Mouse (Mus musculus) midbrain, embryonic 12.5 days (tissue): Measurements from ENCODE around the gene Cfap70. TPM values are rescaled to one million over a fixed set of nuclear protein-coding genes. Genes with fewer than 3 reads are reported as not detected.

ENCODE experiments used
- ATAC-seq: fragments of 200-750 bp; cut with Nextera tagmentation; 2 replicates; pipeline ENCODE4 v1.8.0; 2017; ENCODE audit warnings: low read depth, moderate TSS enrichment, moderate library complexity; ENCODE audit not compliant: low FRiP score
- H3K27ac ChIP-seq: fragments of 300-500 bp; sonication (generic); replicated peaks from 2 replicates; pipeline ENCODE4 v1.5.1; 2016; ENCODE audit warnings: mild to moderate bottlenecking
- H3K27me3 ChIP-seq: fragments of 300-500 bp; sonication (generic); 2 replicates; pipeline ENCODE4 v1.6.1; 2016; ENCODE audit warnings: mild to moderate bottlenecking
- H3K36me3 ChIP-seq: fragments of 300-500 bp; sonication (generic); 2 replicates; pipeline ENCODE4 v1.6.1; 2016
- H3K4me1 ChIP-seq: fragments of 300-500 bp; sonication (generic); 2 replicates; pipeline ENCODE4 v1.6.1; 2016
- H3K4me2 ChIP-seq: fragments of 300-500 bp; sonication (generic); replicated peaks from 2 replicates; pipeline ENCODE4 v1.6.1; 2016; ENCODE audit warnings: mild to moderate bottlenecking, moderate library complexity
- H3K4me3 ChIP-seq: fragments of 300-500 bp; sonication (generic); 2 replicates; pipeline ENCODE4 v1.5.1; 2016; ENCODE audit warnings: mild to moderate bottlenecking
- H3K9ac ChIP-seq: fragments of 300-500 bp; sonication (generic); replicated peaks from 2 replicates; pipeline ENCODE4 v1.6.1; 2016; ENCODE audit warnings: mild to moderate bottlenecking, moderate library complexity
- H3K9me3 ChIP-seq: fragments of 300-500 bp; sonication (generic); 2 replicates; pipeline ENCODE4 v1.6.1; 2016; ENCODE audit warnings: mild to moderate bottlenecking
- WGBS: fragments of 180-500 bp; shearing (Covaris S2); methylation state at CpG from one replicate; pipeline ENCODE4 v1.1.7; 2016; 5-methylcytosine and 5-hydroxymethylcytosine counted together
- polyA plus RNA-seq: library from polyadenylated mRNA; unstranded; fragments of >200 nt; fragmentation: Nextera tagmentation; extraction: Ambion mirVana; gene quantifications from 2 replicates; pipeline ENCODE4 v1.2.1, GENCODE M21; 2016

Cfap70 gene
- polyA plus RNA-seq, 1 experiment from 2014 or later: 0.34 TPM

GRCm38 (mm10) chr14:20371854-20372253 is 80.2 kb downstream of the Cfap70 start:
- Histone ChIP-seq H3K9me3 (no peaks in the 10 kb centered on the region), H3K36me3 (peaks cover 68% of the 10 kb centered on the region), H3K27ac (no peak overlapping the region), H3K9ac (no peak overlapping the region), H3K4me2 (no peak overlapping the region), H3K4me3 (no peak overlapping the region), H3K4me1 (no peaks in the 10 kb centered on the region), H3K27me3 (no peaks in the 10 kb centered on the region)
- 92% methylated on average over 1 of the region's 1 CpGs for WGBS
- ATAC-seq: no peak

- no peak overlapping the region for H3K9ac ChIP-seq
- no peak overlapping the region for H3K4me2 ChIP-seq
- no peak overlapping the region for H3K4me3 ChIP-seq
- peaks cover 67% of the 10 kb centered on the region for H3K36me3 ChIP-seq
- H3K27ac ChIP-seq: no peak overlapping the region
- no peak for ATAC-seq
- H3K27me3 ChIP-seq: no peaks in the 10 kb centered on the region
- H3K4me1 ChIP-seq: no peaks in the 10 kb centered on the region
- WGBS: 87% methylated on average over 7 of the region's 7 CpGs
- H3K9me3 ChIP-seq: no peaks in the 10 kb centered on the region
Measured at GRCm38 (mm10) chr14:20370798-20371197, 81.2 kb downstream of the Cfap70 start.

DNA sequence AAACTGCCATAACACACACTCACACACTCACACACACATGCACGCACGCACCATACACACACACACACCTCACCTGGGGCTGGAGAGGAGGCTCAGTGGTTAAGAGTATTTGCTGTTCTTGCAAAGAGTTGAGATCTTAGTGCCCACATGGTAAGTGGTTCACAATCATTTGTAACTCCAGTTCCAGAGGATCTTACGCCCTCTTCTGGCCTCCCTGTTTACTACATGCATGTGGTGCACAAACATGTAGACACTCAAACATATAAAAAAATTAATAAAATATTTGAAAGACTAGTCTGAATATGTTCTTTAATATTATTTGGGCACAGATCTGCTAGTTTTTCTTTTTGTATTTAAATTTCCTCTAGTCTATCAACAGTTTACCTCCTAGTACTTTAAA is 83.8 kb downstream of the Cfap70 start:
- ATAC-seq: no peak
- no peak overlapping the region for H3K9ac ChIP-seq
- no peaks in the 10 kb centered on the region for H3K27me3 ChIP-seq
- no peak overlapping the region for H3K27ac ChIP-seq
- H3K4me2 ChIP-seq: no peak overlapping the region
- no peak overlapping the region for H3K4me3 ChIP-seq
- H3K4me1 ChIP-seq: no peaks in the 10 kb centered on the region
- H3K9me3 ChIP-seq: no peaks in the 10 kb centered on the region
- peaks cover 73% of the 10 kb centered on the region for H3K36me3 ChIP-seq
- 92% methylated on average over 3 of the region's 3 CpGs for WGBS

- H3K4me2 ChIP-seq: no peak overlapping the region
- no peak overlapping the region for H3K4me3 ChIP-seq
- no peak overlapping the region for H3K27ac ChIP-seq
- 91% methylated on average over 4 of the region's 4 CpGs for WGBS
- peaks cover 84% of the 10 kb centered on the region for H3K36me3 ChIP-seq
- ATAC-seq: no peak
- H3K9me3 ChIP-seq: no peaks in the 10 kb centered on the region
- H3K9ac ChIP-seq: no peak overlapping the region
- no peaks in the 10 kb centered on the region for H3K4me1 ChIP-seq
- no peaks in the 10 kb centered on the region for H3K27me3 ChIP-seq
Measured at GRCm38 (mm10) chr14:20363230-20363629, 88.8 kb downstream of the Cfap70 start.

DNA sequence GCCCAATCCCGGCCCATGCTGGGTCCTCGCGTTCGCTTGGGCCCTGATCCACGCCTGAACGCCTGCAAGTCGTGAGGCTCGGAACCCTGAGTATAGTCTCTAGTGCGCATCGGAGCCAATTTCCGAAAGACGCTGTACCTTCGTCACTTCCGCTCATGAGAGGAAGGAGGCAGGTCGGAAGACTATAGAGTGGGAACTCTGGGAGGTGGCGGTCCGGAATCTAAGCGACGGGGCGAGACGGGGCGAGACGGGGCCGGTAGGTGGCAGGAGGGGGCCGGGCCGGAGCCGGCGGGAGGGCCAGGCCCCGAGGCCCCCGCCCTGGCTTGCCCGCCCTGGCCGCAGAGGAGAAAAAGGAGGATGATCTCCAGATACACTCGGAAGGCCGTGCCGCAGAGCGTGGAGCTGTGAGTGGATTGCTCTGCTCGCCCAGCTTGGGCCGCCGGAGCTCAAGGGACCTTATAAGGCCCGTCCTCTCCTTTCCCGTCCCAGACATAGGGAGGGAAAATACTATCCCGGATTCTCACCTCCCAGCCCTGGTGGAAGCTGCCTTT is 104.0 kb downstream of the Cfap70 start, which contains the start of the genes Ecd and Fam149b:
TSS of gene Ecd (minus strand) at position 131 of the 551 bp plus-strand sequence.
TSS of gene Fam149b (plus strand) at position 172 of the 551 bp plus-strand sequence.
- Histone ChIP-seq H3K36me3 (peaks cover 31% of the 10 kb centered on the region), H3K4me3 (peak within 1 kb of the TSS; percentile 77), H3K9ac (peak within 1 kb of the TSS; percentile 95), H3K4me1 (peaks cover 18% of the 10 kb centered on the region), H3K27me3 (no peaks in the 10 kb centered on the region), H3K4me2 (peak within 1 kb of the TSS; percentile 81), H3K9me3 (no peaks in the 10 kb centered on the region), H3K27ac (peak within 1 kb of the TSS; percentile 92)
- ATAC-seq: peak; percentile 98
- WGBS: under 1% methylated on average over 41 of the region's 42 CpGs

- Histone ChIP-seq H3K9me3 (no peaks in the 10 kb centered on the region), H3K4me2 (peak overlapping the region; percentile 75), H3K27ac (peak overlapping the region; percentile 92), H3K27me3 (no peaks in the 10 kb centered on the region), H3K9ac (peak overlapping the region; percentile 95), H3K4me1 (peaks cover 18% of the 10 kb centered on the region), H3K4me3 (peak overlapping the region; percentile 77), H3K36me3 (peaks cover 30% of the 10 kb centered on the region)
- 5% methylated on average over 15 of the region's 15 CpGs for WGBS
- ATAC-seq: no peak; the same call in 1 of the 2 replicates
Measured at GRCm38 (mm10) chr14:20347441-20347990, 104.5 kb downstream of the Cfap70 start.

GRCm38 (mm10) chr14:20345885-20346284 is 106.1 kb downstream of the Cfap70 start:
- H3K36me3 ChIP-seq: peaks cover 30% of the 10 kb centered on the region
- H3K9ac ChIP-seq: no peak overlapping the region
- H3K9me3 ChIP-seq: no peaks in the 10 kb centered on the region
- H3K4me1 ChIP-seq: peaks cover 18% of the 10 kb centered on the region
- H3K4me3 ChIP-seq: no peak overlapping the region
- no peak for ATAC-seq
- no peak overlapping the region for H3K27ac ChIP-seq
- H3K4me2 ChIP-seq: no peak overlapping the region
- 91% methylated on average over 9 of the region's 9 CpGs for WGBS
- no peaks in the 10 kb centered on the region for H3K27me3 ChIP-seq

Other genes with a start within 250 kb of the Cfap70 start
- not detected in 2 replicates for gene Kcnk16, start 183.0 kb downstream of the Cfap70 start, polyA plus RNA-seq
- gene Nudt13, start 157.5 kb downstream of the Cfap70 start, polyA plus RNA-seq: 14.5 and 16.0 TPM in 2 replicates
- 61.8 and 62.6 TPM in 2 replicates for gene Ecd, start 104.1 kb downstream of the Cfap70 start, polyA plus RNA-seq
- 56.1 and 60.1 TPM in 2 replicates for gene Fam149b, start 104.1 kb downstream of the Cfap70 start, polyA plus RNA-seq
- 221 and 224 TPM in 2 replicates for gene Dnajc9, start 63.3 kb downstream of the Cfap70 start, polyA plus RNA-seq
- 58.8 and 66.6 TPM in 2 replicates for gene Mrps16, start 58.6 kb downstream of the Cfap70 start, polyA plus RNA-seq
- gene Anxa7, start 27.9 kb upstream of the Cfap70 start, polyA plus RNA-seq: 11.0 and 12.2 TPM in 2 replicates
- 0.84 and 0.89 TPM in 2 replicates for gene Mss51, start 44.7 kb upstream of the Cfap70 start, polyA plus RNA-seq
- 66.2 and 68.8 TPM in 2 replicates for gene Ppp3cb, start 94.3 kb upstream of the Cfap70 start, polyA plus RNA-seq
- gene Usp54, start 188.8 kb upstream of the Cfap70 start, polyA plus RNA-seq: 16.6 and 18.6 TPM in 2 replicates
- 0.14 TPM in 1 of 2 replicates, not detected in the other for gene Myoz1, start 204.3 kb upstream of the Cfap70 start, polyA plus RNA-seq
- 0.24 and 0.43 TPM in 2 replicates for gene Synpo2l, start 216.1 kb upstream of the Cfap70 start, polyA plus RNA-seq
- gene Sec24c, start 222.1 kb upstream of the Cfap70 start, polyA plus RNA-seq: 97.5 and 99.5 TPM in 2 replicates
- gene Fut11, start 242.7 kb upstream of the Cfap70 start, polyA plus RNA-seq: 26.8 and 27.0 TPM in 2 replicates